Mouse (Mus musculus) lung, postnatal 0 days (tissue): ENCODE results near the gene Sit1.

ENCODE experiments used
- CTCF ChIP-seq: IDR thresholded peaks from 2 replicates; pipeline ENCODE4 v1.5.1; 2016; ENCODE audit warnings: antibody characterized with exemption, mild to moderate bottlenecking
- EP300 ChIP-seq: IDR thresholded peaks from 2 replicates; pipeline ENCODE4 v1.6.1; 2016; ENCODE audit warnings: antibody characterized with exemption, mild to moderate bottlenecking, control low read depth

GRCm38 (mm10) chr4:43457124-43457523 is 26.4 kb downstream of the Sit1 start:
- TF ChIP-seq CTCF (no peak), EP300 (no peak)
